Mouse (Mus musculus) regulatory T cell (primary cell): ENCODE measurements around the gene Mpzl2.
"Not testable (repeated sequence)": the region's sequence is repeated elsewhere in the genome, so short reads cannot be mapped to it uniquely, and the experiment has no call there.

ENCODE experiments used
- in situ Hi-C: fragments of 300-600 bp; cut with MboI, MseI; formaldehyde crosslinking; loops from one replicate; pipeline ENCODE4 v1.15.1; 2025; ENCODE audit warnings: high pct_unique_total_duplicates

Gene Mpzl2

DNA sequence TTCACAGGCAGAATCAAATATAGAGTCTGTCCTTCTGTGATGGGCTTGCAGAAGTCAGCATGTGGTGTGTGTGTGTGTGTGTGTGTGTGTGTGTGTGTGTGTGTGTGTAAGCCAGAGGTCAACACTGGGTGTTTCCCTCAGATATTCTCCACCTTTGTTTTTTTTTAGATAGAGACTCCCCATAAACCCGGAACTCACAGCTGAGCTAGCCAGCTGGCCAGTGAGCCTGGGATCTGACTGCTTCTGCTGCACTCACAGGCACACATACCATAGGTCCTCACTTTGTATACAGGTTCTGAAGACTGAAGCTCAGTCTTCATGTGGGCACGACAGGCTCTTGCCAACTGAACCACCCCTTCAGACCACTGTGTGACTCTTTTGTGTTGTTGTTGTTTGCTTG is 7.3 kb upstream of the Mpzl2 start:
- in situ Hi-C loops = no loop called here

DNA sequence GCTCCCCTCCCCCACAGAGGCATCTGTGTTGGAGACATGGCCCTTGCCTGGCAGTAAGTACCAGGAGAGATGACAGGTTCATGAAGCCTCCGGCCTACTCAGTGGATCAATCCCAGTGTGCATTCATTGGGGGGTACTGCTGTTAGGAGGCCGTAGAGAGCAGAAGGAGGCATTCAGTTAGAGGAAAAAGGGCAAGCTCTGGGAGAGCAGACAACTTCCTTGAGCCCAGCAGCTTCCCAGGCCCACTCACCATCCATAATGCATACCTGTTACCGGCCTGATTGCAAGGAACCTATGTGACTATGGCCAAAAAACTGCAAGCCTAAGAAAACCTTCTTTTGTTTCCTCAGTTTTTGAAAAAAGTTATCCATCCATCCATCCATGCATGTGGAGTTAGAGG is 5.1 kb upstream of the Mpzl2 start:
- in situ Hi-C loops = no loop called here

DNA sequence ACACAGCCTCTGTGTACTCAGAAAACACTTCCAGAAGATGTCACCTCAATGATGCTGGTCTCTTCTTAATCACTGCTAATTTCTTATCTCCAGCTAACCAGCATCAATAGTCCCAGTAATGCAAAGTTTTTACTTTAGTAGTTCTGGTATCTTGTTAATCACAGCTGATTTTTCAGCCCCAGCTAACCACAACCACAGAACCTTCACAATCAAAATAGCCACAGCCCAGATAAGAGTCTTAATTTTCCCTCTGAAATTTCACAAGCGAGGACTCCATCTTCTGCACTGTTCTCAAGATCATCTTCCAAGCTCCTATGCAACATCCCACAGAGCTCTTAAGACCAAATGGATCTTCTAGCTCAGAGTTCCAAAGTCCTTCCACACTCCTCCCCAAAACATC is 1.8 kb upstream of the Mpzl2 start:
- in situ Hi-C loops = not testable (repeated sequence)

DNA sequence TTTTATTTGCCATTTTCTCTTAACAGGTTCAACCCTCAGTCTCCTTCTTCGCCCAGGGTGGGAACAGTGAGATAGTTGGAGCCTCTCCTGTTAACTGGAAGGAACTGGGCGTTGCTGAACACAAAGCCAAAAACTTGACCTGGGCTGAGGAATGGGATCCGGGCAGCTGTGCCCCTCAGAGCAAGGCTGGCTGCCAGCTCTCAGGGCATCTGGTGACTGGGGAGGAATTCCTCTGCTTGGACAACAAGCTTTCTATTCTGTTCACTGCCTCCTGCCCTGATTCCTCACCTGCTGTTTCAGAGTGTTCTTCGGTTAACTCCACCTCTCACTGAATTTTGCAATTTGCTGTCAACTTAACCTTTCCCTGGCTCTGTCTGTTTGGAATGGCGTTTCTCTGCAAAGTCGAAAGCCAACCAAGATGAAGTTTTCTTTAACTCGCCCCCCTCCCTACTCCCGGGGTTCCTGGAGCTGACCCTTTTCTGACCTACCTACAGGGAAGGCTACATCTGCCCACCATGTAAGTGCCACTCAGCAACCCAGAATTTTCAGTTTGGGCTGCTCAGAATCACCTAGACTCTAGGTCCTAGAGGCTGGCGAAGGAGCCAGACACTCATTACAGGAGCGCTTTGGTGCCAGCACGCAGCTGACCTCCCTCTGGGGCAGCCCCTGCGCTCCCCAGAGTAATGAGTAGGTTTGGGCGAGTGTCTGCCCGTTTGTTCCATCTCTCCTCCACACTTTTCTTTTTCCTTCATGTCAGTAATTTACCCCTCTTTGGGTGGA is 657 bp downstream of the Mpzl2 start:
- in situ Hi-C loops = no loop called here

DNA sequence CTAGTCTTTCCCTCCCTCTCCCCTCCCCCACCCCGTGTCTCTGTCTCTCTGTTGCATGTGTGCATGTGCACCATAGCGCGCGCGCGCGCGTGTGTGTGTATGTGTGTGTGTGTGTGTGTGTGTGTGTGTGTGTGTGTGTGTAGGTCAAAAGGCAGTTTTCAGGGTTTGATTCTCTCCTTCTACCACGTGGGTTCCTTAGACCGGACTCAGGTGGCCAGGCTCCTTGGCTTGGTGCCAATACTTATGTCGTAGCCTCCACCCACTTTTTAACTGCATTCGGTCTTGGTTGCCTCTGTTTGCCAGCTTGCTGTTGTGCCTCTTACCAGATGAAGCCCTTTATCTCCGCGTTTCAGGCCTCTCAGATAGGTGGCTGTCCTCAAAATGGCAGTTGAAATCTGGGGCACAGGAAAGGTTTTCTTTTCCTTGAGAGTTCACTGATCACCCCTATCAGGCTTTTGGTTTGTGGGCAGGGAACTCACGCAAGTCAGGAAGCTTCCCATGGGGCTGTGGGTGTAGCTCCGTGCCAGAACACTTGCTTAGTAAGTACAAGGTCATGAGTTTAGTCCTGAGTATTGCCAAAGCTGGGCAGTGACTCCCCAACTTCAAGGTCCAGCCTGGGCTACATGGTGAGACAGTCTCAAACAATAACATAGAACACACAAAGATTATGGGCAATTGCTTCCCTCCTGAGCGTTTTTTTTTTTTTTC is 1.7 kb downstream of the Mpzl2 start:
- in situ Hi-C loops = no loop called here

DNA sequence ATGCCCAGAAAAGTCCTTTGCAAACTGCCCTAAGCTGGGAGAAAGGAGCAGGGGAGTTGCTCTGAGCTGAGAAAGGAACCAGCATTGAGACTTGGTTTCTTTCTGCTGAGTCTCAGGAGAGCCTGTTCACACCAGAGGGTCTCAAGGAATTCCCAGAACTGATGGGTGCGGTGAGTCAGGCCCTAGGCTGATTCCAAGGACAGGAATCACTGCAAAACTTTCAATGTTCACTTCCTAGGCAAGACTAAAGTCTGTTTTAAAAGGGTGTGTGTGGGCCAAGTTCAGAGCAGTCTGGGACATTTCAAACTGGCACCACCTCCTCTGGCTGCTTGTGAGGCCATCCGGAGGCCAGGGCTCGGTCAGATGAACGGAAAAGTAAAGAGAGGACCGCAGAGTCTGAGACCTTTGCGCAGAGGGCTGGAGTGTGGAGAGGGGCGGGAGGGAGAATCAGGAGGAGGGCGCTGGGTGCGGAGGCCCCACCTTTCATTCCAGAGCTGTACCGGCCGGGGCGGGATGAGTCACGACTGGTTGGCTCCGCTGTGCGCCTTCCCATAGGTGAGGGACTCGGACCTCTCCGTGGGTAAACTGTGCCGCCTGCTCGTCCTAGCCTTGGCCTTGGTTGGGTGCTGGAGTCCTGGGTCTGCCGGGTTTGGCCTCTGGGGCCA is 2.6 kb downstream of the Mpzl2 start:
- in situ Hi-C loops = no loop called here

DNA sequence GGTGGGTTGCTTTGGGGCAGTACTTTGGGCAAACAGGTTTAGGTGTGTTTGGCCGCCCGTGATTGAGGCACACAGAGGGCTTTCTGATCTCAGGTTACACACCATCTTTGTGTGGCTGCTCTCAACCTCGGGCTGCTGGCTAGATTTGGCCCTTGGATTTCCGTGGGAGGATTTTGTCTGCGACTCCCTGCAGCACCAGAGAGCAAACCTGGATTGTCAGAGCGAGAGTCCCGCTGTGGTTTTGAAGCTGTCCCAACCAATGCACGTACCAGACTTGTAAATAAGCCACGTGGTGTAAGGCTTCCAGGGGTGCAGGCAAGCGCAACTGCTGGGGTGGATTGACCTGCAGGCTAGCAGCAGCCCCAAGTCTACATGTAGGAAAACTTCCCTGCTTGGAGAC is 3.3 kb downstream of the Mpzl2 start:
- in situ Hi-C loops = no loop called here

DNA sequence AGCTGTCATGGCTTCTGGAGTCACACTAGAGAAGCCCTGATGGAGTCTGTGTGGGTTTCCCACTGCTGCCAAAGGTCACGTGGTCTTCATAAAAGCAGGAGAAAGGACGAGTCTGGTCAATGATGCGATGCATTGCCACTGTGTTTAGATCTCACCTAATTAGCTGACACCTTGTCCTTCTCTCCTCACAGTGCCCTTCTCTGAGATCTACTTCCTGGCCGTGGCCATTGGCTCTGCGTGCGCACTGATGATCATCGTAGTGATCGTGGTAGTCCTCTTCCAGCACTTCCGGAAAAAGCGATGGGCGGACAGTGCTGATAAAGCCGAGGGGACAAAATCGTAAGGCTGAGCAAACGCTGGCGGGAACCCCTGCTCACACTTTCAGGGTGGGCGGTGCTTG is 7.4 kb downstream of the Mpzl2 start:
- in situ Hi-C loops = no loop called here

DNA sequence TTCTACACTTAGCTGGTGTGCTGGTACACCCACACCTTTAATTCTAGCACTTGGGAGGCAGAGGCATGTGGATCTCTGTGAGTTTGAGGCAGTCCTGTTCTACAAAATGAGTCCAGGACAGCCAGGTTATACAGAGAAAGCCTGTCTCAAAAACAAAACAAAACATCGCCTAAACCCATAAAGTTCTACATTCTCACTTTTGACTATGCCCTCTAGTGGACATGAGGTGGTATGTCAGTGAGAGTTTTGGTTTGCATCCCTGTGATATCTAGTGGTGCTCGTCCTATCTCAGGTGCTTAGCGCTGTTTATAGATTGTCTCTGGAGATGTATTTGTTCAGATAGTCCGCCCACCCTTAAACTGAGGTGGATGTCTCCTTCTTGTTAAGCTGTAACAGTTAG is 8.9 kb downstream of the Mpzl2 start:
- in situ Hi-C loops = no loop called here

DNA sequence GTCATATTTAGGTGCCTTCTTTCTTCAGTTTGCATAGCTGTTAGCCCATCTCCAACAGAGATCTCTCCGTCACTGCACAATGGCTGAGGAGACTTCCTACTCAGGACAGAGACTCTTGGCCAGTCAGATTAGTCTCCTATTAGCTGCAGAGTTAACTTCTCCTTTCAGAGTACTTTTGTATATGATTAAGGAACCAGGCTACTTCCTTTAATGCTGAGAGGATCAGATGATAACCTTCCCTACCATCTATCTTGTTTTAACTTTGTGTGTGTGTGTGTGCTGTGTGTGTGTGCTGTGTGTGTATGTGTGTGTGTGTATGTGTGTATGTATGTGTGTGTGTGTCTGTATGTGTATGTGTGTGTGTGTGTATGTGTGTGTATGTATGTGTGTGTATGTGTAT is 10.1 kb downstream of the Mpzl2 start:
- in situ Hi-C loops = no loop called here

DNA sequence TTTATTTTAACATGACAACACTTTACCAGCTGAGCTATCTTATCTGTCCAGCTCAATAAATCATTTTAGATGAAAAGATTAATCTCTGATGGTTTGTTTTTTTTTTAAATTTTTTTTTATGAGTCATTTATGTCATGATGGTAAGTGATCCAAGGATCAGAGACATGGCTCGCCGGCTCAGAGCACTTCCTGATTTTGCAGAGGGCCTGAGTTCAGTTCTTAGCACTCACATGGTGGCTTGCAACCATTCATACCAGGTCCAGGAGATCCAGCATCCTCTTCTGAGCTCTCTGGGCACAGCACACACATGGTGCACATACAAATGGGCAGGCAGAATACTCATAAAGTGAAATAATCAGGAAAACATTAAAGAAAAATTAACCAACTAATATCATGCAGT is 10.7 kb downstream of the Mpzl2 start:
- in situ Hi-C loops = no loop called here

DNA sequence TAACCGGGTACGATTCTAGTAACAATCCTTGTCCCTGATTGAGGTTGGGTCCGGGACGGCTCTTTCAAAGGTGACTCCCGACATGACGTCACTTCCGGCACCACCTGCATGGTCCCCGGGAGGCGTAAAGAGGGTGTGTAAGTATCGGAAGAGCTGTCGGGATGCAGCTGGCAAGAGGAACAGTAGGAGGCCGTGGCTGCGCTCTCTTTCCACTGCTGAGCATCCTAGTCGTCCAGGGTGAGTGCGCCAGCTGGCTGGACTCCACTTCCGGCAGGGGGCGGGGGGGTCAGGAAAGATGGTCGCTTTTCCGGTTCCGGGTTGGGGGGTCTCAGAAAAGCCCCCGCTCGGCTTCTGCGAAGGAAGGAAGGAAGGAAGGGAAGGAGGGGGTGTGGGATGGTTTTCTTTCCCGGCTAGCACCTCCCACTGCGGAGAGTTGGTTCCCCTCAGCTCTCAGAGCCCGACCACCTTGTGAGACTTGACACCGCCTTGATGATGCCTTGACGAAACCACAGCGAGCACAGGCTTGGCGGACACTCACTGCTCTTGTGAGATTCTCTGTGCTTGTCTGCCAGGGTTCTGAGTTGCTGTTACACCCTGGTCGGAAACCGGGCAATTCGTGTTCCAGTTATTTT is 15.6 kb downstream of the Mpzl2 start, which contains the start of gene Mpzl3:
TSS of gene Mpzl3 (plus strand) at position 105 of the 632 bp plus-strand sequence.
- in situ Hi-C loops = no loop called here

DNA sequence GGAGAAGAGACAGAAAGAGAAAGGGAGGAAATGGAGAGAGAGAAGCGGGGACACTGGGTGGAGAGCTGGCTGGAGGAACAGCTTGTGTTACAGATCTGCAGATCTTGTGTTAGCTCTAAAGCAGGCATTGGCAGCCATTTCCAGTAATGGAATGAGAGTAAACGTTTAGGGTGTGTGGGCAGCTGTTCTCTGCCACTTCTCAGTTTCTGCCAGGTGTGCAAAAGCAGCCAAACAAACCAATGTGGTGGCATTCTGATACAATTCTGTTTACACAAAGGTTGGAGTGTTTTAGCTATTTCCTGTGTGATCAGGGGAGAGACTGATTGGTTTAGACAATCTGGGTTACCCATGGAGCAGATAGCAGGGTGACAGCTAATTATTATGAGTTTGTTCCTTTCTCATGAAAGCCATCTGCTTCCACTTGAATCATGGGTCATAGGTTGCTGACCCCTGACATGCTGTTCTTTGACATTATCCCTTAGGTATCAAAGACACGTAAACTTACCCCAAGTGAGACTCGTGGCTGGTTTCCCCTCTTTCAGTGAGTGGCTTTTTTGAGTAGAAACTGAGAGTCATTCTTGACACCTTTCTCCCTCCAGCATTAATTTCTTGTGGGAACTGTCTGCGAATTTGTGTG is 18.8 kb downstream of the Mpzl2 start:
- in situ Hi-C loops = no loop called here

DNA sequence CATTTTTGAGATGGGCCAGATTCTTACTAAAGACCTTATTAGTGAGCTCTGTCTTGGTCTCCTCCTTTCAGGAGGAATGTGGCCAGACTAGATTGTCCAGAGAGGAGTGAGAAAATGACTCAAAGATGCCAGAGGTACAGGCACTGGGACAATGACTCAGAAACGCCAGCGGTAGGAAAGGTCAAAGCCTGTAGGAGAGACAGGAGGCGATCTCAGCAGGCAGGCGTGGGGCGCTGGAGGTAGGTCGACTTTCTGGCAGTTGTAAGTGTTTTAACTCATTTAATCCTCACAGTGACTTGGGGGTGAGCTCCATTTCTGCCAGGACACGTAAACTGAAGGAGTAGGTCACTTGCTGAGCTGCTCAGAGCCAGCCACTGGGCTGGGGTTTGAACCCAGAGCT is 20.6 kb downstream of the Mpzl2 start:
- in situ Hi-C loops = no loop called here

DNA sequence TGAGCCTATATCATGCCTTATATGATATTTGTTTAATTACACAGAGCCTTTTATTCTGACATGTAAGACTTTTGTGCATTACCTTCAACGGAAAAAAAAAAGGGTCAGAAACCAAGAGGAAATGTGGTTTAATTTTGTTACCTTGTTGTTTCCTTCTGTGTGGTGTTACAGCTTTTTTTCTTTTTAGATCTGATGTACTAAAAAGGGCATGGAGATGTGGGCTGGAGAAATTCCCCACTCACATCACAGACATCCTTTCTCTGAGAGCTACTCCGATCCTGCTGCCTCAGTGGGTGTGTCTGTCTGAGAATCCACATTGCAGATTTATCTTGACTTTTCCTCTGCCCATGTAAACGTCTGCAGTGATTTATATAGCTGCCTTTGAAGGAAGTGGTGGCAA is 23.1 kb downstream of the Mpzl2 start:
- in situ Hi-C loops = no loop called here

DNA sequence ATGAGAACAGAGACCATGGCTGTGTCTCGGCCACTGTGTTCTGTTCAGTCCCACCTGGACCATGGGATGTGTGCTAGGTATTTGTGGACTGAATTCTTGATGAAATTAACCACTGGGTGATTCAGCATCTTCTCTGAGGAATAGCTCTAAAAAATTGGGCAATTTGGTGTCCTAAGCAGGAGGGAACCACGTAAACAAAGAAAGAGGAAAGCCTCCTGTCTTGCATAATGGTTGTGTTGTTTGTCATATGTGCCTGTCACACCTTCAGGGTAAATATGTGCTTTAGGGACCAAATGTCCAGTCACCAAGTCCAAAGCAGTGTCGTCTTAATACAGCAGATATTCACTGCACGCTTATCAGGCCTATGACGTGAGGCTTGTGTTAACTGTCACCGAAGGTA is 24.8 kb downstream of the Mpzl2 start:
- in situ Hi-C loops = no loop called here

DNA sequence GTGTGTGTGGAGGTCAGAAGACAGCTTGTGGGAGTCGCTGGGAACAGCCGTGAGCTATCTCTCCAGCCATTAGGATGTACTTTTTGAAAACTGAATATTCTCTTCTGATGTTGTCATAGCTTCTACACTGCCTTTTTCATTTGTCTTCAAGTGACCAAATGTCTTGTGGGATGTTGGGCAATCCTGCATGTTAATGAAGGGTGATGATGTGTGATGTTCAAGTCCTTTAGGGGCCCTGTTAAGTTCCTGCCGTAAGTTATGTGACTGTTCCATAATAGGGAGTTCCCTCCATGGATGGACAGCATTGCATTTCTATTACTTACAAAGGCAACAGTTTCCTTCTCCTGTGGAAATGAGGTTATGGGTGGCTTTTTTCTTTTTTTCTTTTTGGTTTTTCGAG is 27.1 kb downstream of the Mpzl2 start:
- in situ Hi-C loops = no loop called here

DNA sequence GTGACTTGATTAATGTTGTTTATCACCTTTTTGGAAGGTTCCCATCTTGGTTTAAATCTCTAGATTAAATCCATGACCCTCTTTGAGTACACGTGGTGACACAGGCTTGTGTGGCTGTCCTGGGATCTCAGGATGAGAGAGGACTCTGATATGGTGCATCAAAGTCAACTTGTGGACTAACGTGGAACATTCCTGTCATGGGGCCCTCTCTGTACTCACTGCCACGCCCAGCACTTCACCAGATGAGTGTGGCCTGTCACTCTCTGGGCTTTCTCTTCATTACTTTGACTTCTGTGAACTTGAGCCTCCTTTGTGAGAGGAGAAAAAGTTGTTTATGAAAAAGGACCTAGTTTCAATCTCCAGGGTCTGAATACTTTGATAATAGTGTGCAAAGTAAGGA is 32.2 kb downstream of the Mpzl2 start:
- in situ Hi-C loops = no loop called here

DNA sequence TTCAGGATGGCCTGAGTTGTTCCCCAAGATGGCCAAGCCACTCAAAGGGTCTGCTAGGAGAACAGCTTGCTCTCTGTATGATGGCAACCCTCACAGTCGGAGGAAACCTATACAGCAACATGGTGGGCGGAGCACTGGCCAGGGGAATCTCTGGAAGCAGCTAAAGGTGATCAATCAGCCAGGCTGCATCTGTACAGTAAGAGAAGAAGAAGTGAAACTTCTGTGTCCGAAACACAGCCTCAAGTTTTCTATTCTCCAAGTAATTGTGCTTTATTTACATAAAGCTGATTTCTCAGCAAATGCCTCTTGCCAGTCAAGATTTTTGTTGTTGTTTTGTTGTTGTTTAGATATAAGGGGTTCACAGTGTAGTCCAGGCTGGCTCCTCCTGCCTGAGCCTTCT is 38.3 kb downstream of the Mpzl2 start:
- in situ Hi-C loops = no loop called here

DNA sequence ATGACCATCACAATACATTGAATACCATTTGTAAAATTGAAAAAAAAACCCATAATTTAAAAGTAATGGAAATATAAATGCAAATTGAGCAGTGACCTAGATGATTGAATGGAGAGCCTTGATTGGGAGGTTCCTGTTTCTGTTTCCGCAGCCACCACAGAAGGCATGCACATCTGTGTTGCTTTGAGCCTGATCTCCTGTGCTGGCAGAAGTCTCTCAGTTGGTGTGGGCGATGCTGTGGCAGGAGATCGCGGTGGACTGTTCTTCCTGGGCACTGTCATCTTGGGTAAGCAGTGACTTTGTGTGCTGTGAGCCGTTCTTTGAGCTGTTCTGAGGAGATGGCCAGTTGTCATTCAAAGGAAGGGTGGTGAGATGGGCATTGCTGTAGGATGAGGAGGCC is 39.4 kb downstream of the Mpzl2 start, which contains the start of gene Jaml:
TSS of gene Jaml (plus strand) at position 173 of the 400 bp plus-strand sequence.
- in situ Hi-C loops = no loop called here

DNA sequence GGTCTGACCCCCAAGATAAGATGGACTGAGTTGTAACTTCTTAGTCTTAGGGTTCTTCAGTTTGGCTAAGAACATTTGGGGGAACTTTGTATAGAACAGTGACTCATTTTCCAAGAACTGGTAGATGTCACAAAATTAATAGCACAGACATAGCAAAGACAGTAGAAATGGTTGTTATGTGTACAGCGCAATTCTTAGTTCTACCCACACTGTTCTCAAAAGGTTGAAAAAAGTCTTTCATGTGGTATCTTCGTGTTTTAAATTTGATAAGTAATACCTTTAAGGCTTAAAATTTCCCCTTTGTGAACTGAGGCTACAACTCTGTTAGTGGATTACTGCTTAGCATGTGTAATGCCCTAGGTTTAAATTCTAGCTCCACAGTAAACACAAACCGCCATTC is 43.5 kb downstream of the Mpzl2 start:
- in situ Hi-C loops = no loop called here

DNA sequence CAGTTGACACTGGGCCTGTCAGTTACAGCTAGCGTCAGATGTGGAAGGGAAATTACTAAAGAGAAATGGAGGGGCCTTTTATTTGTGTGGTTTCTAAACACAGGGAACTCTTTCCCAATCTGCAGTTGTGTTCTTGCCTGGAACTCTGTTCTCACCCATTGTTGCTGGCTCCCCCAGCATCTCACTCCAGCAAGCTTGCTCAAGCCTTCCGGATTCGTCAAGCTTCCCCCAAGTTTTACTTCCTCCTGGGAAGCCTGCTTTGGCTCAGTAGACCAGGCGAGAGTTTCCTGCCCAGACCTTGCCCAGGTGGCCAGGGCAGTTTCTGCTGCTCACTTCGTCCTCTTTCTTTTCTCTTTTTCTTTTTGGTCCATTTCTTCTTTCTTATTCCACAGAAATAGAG is 45.0 kb downstream of the Mpzl2 start:
- in situ Hi-C loops = no loop called here
